Comparison of ENCODE assay signal across 8 mouse cellular contexts in genomic region chr11:69995391-69995960, GRCm38 (mm10). TPM values are rescaled to one million over a fixed set of nuclear protein-coding genes. Genes with fewer than 3 reads are reported as not detected.
DNase-seq lines count a peak whose midpoint lies in the region; ATAC-seq and TF ChIP-seq lines count a peak whose summit lies in the region.

TSS of gene Phf23 (plus strand) at chr11:69995777.

- peaks cover 64% of the 10 kb centered on the region for H3K4me1 ChIP-seq in G1E (ENCODE audit: insufficient read depth, low read depth, low read length)
- H3K4me1 ChIP-seq in forebrain, embryonic 16.5 days (replicated peaks; ENCODE audit: control insufficient read depth, insufficient read depth, low read length), result peaks cover 30% of the 10 kb centered on the region
- peaks cover 10% of the 10 kb centered on the region for H3K4me1 ChIP-seq in lung, embryonic 14.5 days (ENCODE audit: insufficient read depth)
- H3K4me1 ChIP-seq in olfactory bulb, adult 2 months (ENCODE audit: control insufficient read depth, insufficient read depth, low read length), result peaks cover 6% of the 10 kb centered on the region; the same call in 1 of the 2 replicates
- peaks cover 15% of the 10 kb centered on the region for H3K4me1 ChIP-seq in thymus, adult 2 months (replicated peaks; ENCODE audit: control insufficient read depth, insufficient read depth, low read length)

- H3K27me3 ChIP-seq in G1E (ENCODE audit: insufficient read depth, low read length), result no peaks in the 10 kb centered on the region
- H3K27me3 ChIP-seq in forebrain, embryonic 16.5 days (replicated peaks; ENCODE audit: control insufficient read depth, insufficient read depth, low read length), result no peaks in the 10 kb centered on the region
- H3K27me3 ChIP-seq in lung, embryonic 14.5 days (ENCODE audit: insufficient read depth, low read length), result no peaks in the 10 kb centered on the region
- H3K27me3 ChIP-seq in thymus, adult 2 months (ENCODE audit: control insufficient read depth, insufficient read depth, low read length), result no peaks in the 10 kb centered on the region

- DNase-seq in G1E (ENCODE audit: low spot score), result peak; percentile 80
- peak; percentile 94 to 99 for DNase-seq in cerebellum, adult 18-20 months
- peak; percentile 94 to 95 for DNase-seq in heart, postnatal 36 days
- peak; percentile 95 to 99 for DNase-seq in layer of hippocampus, adult 2 months (ENCODE audit: low spot score in 2 of 2)
- DNase-seq in lung, embryonic 14.5 days, result peak; percentile 99
- DNase-seq in thymus, adult 2 months, result peak; percentile 99

- peak; percentile 70 for ATAC-seq in G1E (ENCODE audit: extremely low read depth, insufficient number of reproducible peaks, low FRiP score, poor library complexity, severe bottlenecking)
- peak; percentile 89 for ATAC-seq in forebrain, embryonic 16.5 days
- ATAC-seq in lung, embryonic 14.5 days (ENCODE audit: insufficient read depth), result peak; percentile 81

- H3K4me2 ChIP-seq in forebrain, embryonic 16.5 days (ENCODE audit: low read length), result peak within 1 kb of the TSS; percentile 63
- H3K4me2 ChIP-seq in lung, embryonic 14.5 days, result peak within 1 kb of the TSS; percentile 63

- 0% methylated on average over 34 of the region's 36 CpGs for WGBS in forebrain, embryonic 16.5 days
- WGBS in lung, embryonic 14.5 days, result under 1% methylated on average over 36 of the region's 36 CpGs
- under 1% methylated on average over 36 of the region's 36 CpGs for WGBS in olfactory bulb, adult 2 months
- under 1% methylated on average over 36 of the region's 36 CpGs for WGBS in thymus, adult 2 months

- peak; percentile 22; the same call in 1 of the 2 replicates for TF ChIP-seq POLR2A in olfactory bulb, adult 2 months (IDR thresholded peaks at IDR 0.05; ENCODE audit: insufficient read depth, low read depth, low read length)
- peak; percentile 73; the same call in 1 of the 2 replicates for TF ChIP-seq POLR2A in thymus, adult 2 months (IDR thresholded peaks at IDR 0.05; ENCODE audit: control insufficient read depth, extremely low read depth, insufficient read depth, low read length, poor library complexity)

- no peak for TF ChIP-seq CTCF in G1E (IDR thresholded peaks at IDR 0.05; ENCODE audit: low read depth, low read length)
- peak; percentile 76 for TF ChIP-seq CTCF in layer of hippocampus, adult 2 months (conservative IDR thresholded peaks at IDR 0.05)
- peak; percentile 70 for TF ChIP-seq CTCF in lung, embryonic 14.5 days (IDR thresholded peaks at IDR 0.05; ENCODE audit: low read depth)
- TF ChIP-seq CTCF in olfactory bulb, adult 2 months (IDR thresholded peaks at IDR 0.05; ENCODE audit: insufficient read depth, low read depth, low read length), result no peak
- TF ChIP-seq CTCF in thymus, adult 2 months (IDR thresholded peaks at IDR 0.05; ENCODE audit: borderline replicate concordance, control insufficient read depth, extremely low read depth, insufficient read depth, low read length, poor library complexity), result peak; percentile 86

- no peaks in the 10 kb centered on the region for H3K9me3 ChIP-seq in G1E (replicated peaks)
- no peaks in the 10 kb centered on the region for H3K9me3 ChIP-seq in forebrain, embryonic 16.5 days (ENCODE audit: control insufficient read depth, low read length)
- H3K9me3 ChIP-seq in lung, embryonic 14.5 days (ENCODE audit: low read depth, low read length), result no peaks in the 10 kb centered on the region

- H3K27ac ChIP-seq in forebrain, embryonic 16.5 days (ENCODE audit: low read length), result peak within 1 kb of the TSS; percentile 80
- peak within 1 kb of the TSS; percentile 92 for H3K27ac ChIP-seq in layer of hippocampus, adult 2 months
- H3K27ac ChIP-seq in lung, embryonic 14.5 days (ENCODE audit: low read depth), result peak within 1 kb of the TSS; percentile 98
- H3K27ac ChIP-seq in olfactory bulb, adult 2 months (ENCODE audit: insufficient read depth, low read depth, low read length), result peak within 1 kb of the TSS; percentile 79
- H3K27ac ChIP-seq in thymus, adult 2 months (ENCODE audit: control insufficient read depth, insufficient read depth, low read length), result peak within 1 kb of the TSS; percentile 91

- intact Hi-C loops in heart, postnatal 36 days (cut with DNase I), result loop anchor here (2.0 to 10.0 kb wide), 3 partner anchors 15 to 659 kb away; partner anchors contain the start of genes Ctdnep1, Eno3, Kdm6b and Pfn1

- H3K4me3 ChIP-seq in G1E (ENCODE audit: low read depth, low read length), result peak within 1 kb of the TSS; percentile 98
- H3K4me3 ChIP-seq in forebrain, embryonic 16.5 days (replicated peaks; ENCODE audit: low read length), result peak within 1 kb of the TSS; percentile 71
- H3K4me3 ChIP-seq in layer of hippocampus, adult 2 months, result peak within 1 kb of the TSS; percentile 83
- peak within 1 kb of the TSS; percentile 98 for H3K4me3 ChIP-seq in lung, embryonic 14.5 days (ENCODE audit: low read depth, low read length)
- peak within 1 kb of the TSS; percentile 95 for H3K4me3 ChIP-seq in olfactory bulb, adult 2 months (ENCODE audit: insufficient read depth, low read depth, low read length)
- H3K4me3 ChIP-seq in thymus, adult 2 months (ENCODE audit: control insufficient read depth, insufficient read depth, low read length), result peak within 1 kb of the TSS; percentile 88

- H3K9ac ChIP-seq in forebrain, embryonic 16.5 days (replicated peaks; ENCODE audit: low read depth, low read length), result peak within 1 kb of the TSS; percentile 74
- peak within 1 kb of the TSS; percentile 85 for H3K9ac ChIP-seq in lung, embryonic 14.5 days

- H3K36me3 ChIP-seq in G1E (replicated peaks), result peaks cover 57% of the 10 kb centered on the region
- peaks cover 19% of the 10 kb centered on the region for H3K36me3 ChIP-seq in forebrain, embryonic 16.5 days (ENCODE audit: control insufficient read depth, insufficient read depth)
- peaks cover 42% of the 10 kb centered on the region for H3K36me3 ChIP-seq in lung, embryonic 14.5 days (ENCODE audit: insufficient read depth)
- peaks cover 17% of the 10 kb centered on the region for H3K36me3 ChIP-seq in thymus, adult 2 months (ENCODE audit: control insufficient read depth, insufficient read depth, low read length)

RNA-seq across cellular contexts. Expression of gene Phf23, which starts in this region (rescaled TPM):
- 47.0 and 56.4 TPM in 2 replicates for total RNA-seq in G1E (2014; fragmentation: Nextera tagmentation)
- 84.0 and 84.4 TPM in 2 replicates for total RNA-seq in G1E (2017)
- polyA plus RNA-seq in G1E (2012), result 92.1 and 95.5 TPM in 2 replicates
- 63.7 and 66.8 TPM in 2 replicates for polyA plus RNA-seq in forebrain, embryonic 16.5 days (2015; fragmentation: Nextera tagmentation; extraction: Ambion mirVana)
- 10 to 100 TPM; 23.1 to 23.4 TPM for total RNA-seq in heart, postnatal 36 days (2021)
- 10 to 100 TPM; 40.5 to 42.6 TPM for total RNA-seq in layer of hippocampus, adult 2 months (2021)
- polyA plus RNA-seq in lung, embryonic 14.5 days (2014; fragmentation: Nextera tagmentation; extraction: Ambion mirVana), result 41.1 and 42.8 TPM in 2 replicates
- not detected in 2 replicates for polyA plus RNA-seq in olfactory bulb, adult 2 months (2012; ENCODE audit: insufficient read depth, insufficient read length, low replicate concordance, missing spikeins)
- polyA plus RNA-seq in thymus, adult 2 months (2012; rRNA removed), result 36.5 and 43.4 TPM in 2 replicates

Comparison
In these comparisons a context has a peak if more than half of its experiments do, and no peak if none do; other contexts are left out.
1. Peak in every context shown above with its lines: DNase-seq, ATAC-seq, H3K4me3 ChIP-seq and H3K27ac ChIP-seq.
2. CTCF ChIP-seq: peak in layer of hippocampus, adult 2 months (single experiment), lung, embryonic 14.5 days (single experiment) and thymus, adult 2 months (single experiment); none in G1E (single experiment) and olfactory bulb, adult 2 months (single experiment).